Mouse (Mus musculus) liver, embryonic 14.5 days (tissue): ENCODE data around the gene Atp12a. TPM values are rescaled to one million over a fixed set of nuclear protein-coding genes. Genes with fewer than 3 reads are reported as not detected.
A peak's percentile ranks its signal among the peaks of the same experiment; 100 is the strongest.

Experiments
- ATAC-seq: fragments of 200-750 bp; cut with Nextera tagmentation; 2 replicates; pipeline ENCODE4 v1.8.0; 2017; ENCODE audit warnings: moderate number of reproducible peaks, mild to moderate bottlenecking, moderate library complexity; ENCODE audit not compliant: insufficient read depth
- DNase-seq, 3 experiments: peaks; one replicate each; pipeline ENCODE4 v3.0.0-alpha.2; 2012 to 2013; ENCODE audit warnings: low read depth in 3 of 3, low spot score in 3 of 3
- H3K27ac ChIP-seq: fragments of 300-500 bp; sonication (generic); 2 replicates; pipeline ENCODE4 v1.5.1; 2014; ENCODE audit warnings: moderate library complexity, mild to moderate bottlenecking, control low read depth, inconsistent platforms
- H3K27me3 ChIP-seq: fragments of 300-500 bp; sonication (generic); 2 replicates; pipeline ENCODE4 v1.6.1; 2014; ENCODE audit warnings: mild to moderate bottlenecking, low read length, moderate library complexity; ENCODE audit not compliant: control insufficient read depth, insufficient read depth
- H3K36me3 ChIP-seq: fragments of 300-500 bp; sonication (generic); replicated peaks from 2 replicates; pipeline ENCODE4 v1.6.1; 2014; ENCODE audit warnings: low read depth; ENCODE audit not compliant: control insufficient read depth, insufficient read depth
- H3K4me1 ChIP-seq, 2 experiments: fragments of 200-500 bp in 1 of 2; fragments of 300-500 bp in 1 of 2; sonication (generic) in 1 of 2; replicated peaks; 2 replicates each; pipeline ENCODE4 v1.6.1; 2012 to 2014; ENCODE audit warnings: antibody characterized with exemption in 1 of 2, inconsistent platforms in 1 of 2, low read length in 1 of 2; ENCODE audit not compliant: control insufficient read depth in 2 of 2, insufficient read depth in 2 of 2
- H3K4me2 ChIP-seq: fragments of 300-500 bp; sonication (generic); 2 replicates; pipeline ENCODE4 v1.6.1; 2014; ENCODE audit warnings: low read depth, mild to moderate bottlenecking, control low read depth, moderate library complexity
- H3K4me3 ChIP-seq, 2 experiments: fragments of 200-500 bp in 1 of 2; fragments of 300-500 bp in 1 of 2; sonication (generic) in 1 of 2; 2 replicates each; pipeline ENCODE4 v1.5.1; 2012 to 2014; ENCODE audit warnings: low read depth in 2 of 2, low read length in 2 of 2, mild to moderate bottlenecking in 2 of 2, control low read depth in 1 of 2, inconsistent platforms in 1 of 2, moderate library complexity in 1 of 2; ENCODE audit not compliant: insufficient read depth in 1 of 2
- H3K9ac ChIP-seq: fragments of 300-500 bp; sonication (generic); replicated peaks from 2 replicates; pipeline ENCODE4 v1.6.1; 2014; ENCODE audit warnings: mild to moderate bottlenecking, control low read depth, moderate library complexity
- H3K9me3 ChIP-seq: fragments of 300-500 bp; sonication (generic); 2 replicates; pipeline ENCODE4 v1.6.1; 2016; ENCODE audit warnings: low read length, mixed read lengths; ENCODE audit not compliant: control insufficient read depth
- CTCF ChIP-seq: IDR thresholded peaks from 2 replicates; pipeline ENCODE4 v1.5.1; 2016; ENCODE audit warnings: antibody characterized with exemption, low read depth, control low read depth
- EP300 ChIP-seq: IDR thresholded peaks from 2 replicates; pipeline ENCODE4 v1.6.1; 2016; ENCODE audit warnings: antibody characterized with exemption, low read depth
- WGBS: fragments of 180-500 bp; shearing (Covaris S2); extraction: QIAGEN DNeasy Blood & Tissue Kit; methylation state at CpG from one replicate; pipeline ENCODE4 v1.1.7; 2014; ENCODE audit not compliant: insufficient replicate concordance; 5-methylcytosine and 5-hydroxymethylcytosine counted together
- polyA plus RNA-seq, 2 experiments: library from polyadenylated mRNA; depleted of rRNA in 1 of 2; stranded (reverse) in 1 of 2; unstranded in 1 of 2; fragments of >200 nt; fragmentation: Nextera tagmentation in 1 of 2; extraction: Ambion mirVana in 1 of 2; gene quantifications; 2 replicates each; pipeline versions ENCODE4 v1.2.1 to v1.2.3; 2012 to 2014

Atp12a gene
- polyA plus RNA-seq, 2 experiments, result not detected

GRCm38 (mm10) chr14:56390247-56390646, 25.4 kb downstream of the Atp12a start:
- H3K9me3 ChIP-seq, result no peaks in the 10 kb centered on the region
- peaks cover 0 to 4% of the 10 kb centered on the region in 2 experiments; a peak in 2 of 4 replicates for H3K4me1 ChIP-seq
- H3K27me3 ChIP-seq, result no peaks in the 10 kb centered on the region
- H3K9ac ChIP-seq, result no peak overlapping the region
- 64% methylated on average over 3 of the region's 3 CpGs for WGBS
- no peaks in the 10 kb centered on the region for H3K36me3 ChIP-seq
- no peak overlapping the region for H3K27ac ChIP-seq
- DNase-seq (no peak), ATAC-seq (no peak)
- H3K4me3 ChIP-seq, result no peak overlapping the region
- no peak overlapping the region for H3K4me2 ChIP-seq
- TF ChIP-seq EP300 (no peak), CTCF (no peak)

GRCm38 (mm10) chr14:56393704-56394312, 28.9 kb downstream of the Atp12a start:
- peaks cover 0 to 4% of the 10 kb centered on the region in 2 experiments; a peak in 2 of 4 replicates for H3K4me1 ChIP-seq
- no peak overlapping the region for H3K27ac ChIP-seq
- no peaks in the 10 kb centered on the region for H3K27me3 ChIP-seq
- no peak for TF ChIP-seq CTCF
- TF ChIP-seq EP300, result no peak
- no peak overlapping the region for H3K4me2 ChIP-seq
- H3K36me3 ChIP-seq, result no peaks in the 10 kb centered on the region
- no peaks in the 10 kb centered on the region for H3K9me3 ChIP-seq
- H3K4me3 ChIP-seq, result no peak overlapping the region
- 8% methylated on average over 2 of the region's 2 CpGs for WGBS
- DNase-seq (no peak), ATAC-seq (peak; percentile 28; the same call in 1 of the 2 replicates)
- H3K9ac ChIP-seq, result no peak overlapping the region

- H3K9me3 ChIP-seq, result no peaks in the 10 kb centered on the region
- no peak for DNase-seq
- no peak overlapping the region for H3K4me3 ChIP-seq
- no peak overlapping the region for H3K9ac ChIP-seq
- no peak for ATAC-seq
- H3K36me3 ChIP-seq, result no peaks in the 10 kb centered on the region
- H3K27ac ChIP-seq, result no peak overlapping the region
- TF ChIP-seq EP300 (no peak), CTCF (peak; percentile 49)
- peaks cover 0 to 3% of the 10 kb centered on the region in 2 experiments; a peak in 2 of 4 replicates for H3K4me1 ChIP-seq
- H3K27me3 ChIP-seq, result no peaks in the 10 kb centered on the region
- H3K4me2 ChIP-seq, result no peak overlapping the region
Measured at GRCm38 (mm10) chr14:56398001-56398400, 33.1 kb downstream of the Atp12a start.

GRCm38 (mm10) chr14:56402311-56403071, 37.6 kb downstream of the Atp12a start, which contains the start of gene Rnf17:
Gene Rnf17 (plus strand): TSS chr14:56402581.
- Histone ChIP-seq H3K4me2 (peak within 1 kb of the TSS; percentile 48), H3K27ac (no peak within 1 kb of the TSS), H3K4me1 (no peaks in the 10 kb centered on the region), H3K9me3 (no peaks in the 10 kb centered on the region), H3K36me3 (no peaks in the 10 kb centered on the region), H3K4me3 (peak within 1 kb of the TSS; percentile 18 to 27; a peak in 3 of 4 replicates), H3K9ac (no peak within 1 kb of the TSS), H3K27me3 (no peaks in the 10 kb centered on the region)
- peak in 2 of 3 experiments; percentile 5 to 17 for DNase-seq
- peak; percentile 52; the same call in 1 of the 2 replicates for ATAC-seq
- TF ChIP-seq EP300 (no peak), CTCF (peak; percentile 14; the same call in 1 of the 2 replicates)
- 58% methylated on average over 33 of the region's 34 CpGs for WGBS

GRCm38 (mm10) chr14:56403072-56403375, 38.2 kb downstream of the Atp12a start:
- Histone ChIP-seq H3K27me3 (no peaks in the 10 kb centered on the region), H3K9ac (no peak overlapping the region), H3K9me3 (no peaks in the 10 kb centered on the region), H3K4me2 (peak overlapping the region; percentile 48; the same call in 1 of the 2 replicates), H3K4me3 (peak overlapping the region in 1 of 2 experiments; percentile 27; a peak in 2 of 4 replicates), H3K27ac (no peak overlapping the region), H3K36me3 (no peaks in the 10 kb centered on the region), H3K4me1 (no peaks in the 10 kb centered on the region)
- ATAC-seq (no peak), DNase-seq (no peak)
- WGBS, result 63% methylated on average over 2 of the region's 2 CpGs
- TF ChIP-seq EP300 (no peak), CTCF (no peak)

Other genes with a start within 250 kb of the Atp12a start
- gene Gzme, start 244.4 kb upstream of the Atp12a start, polyA plus RNA-seq (2012; rRNA removed), result 0.10 TPM in 1 of 2 replicates, not detected in the other
- not detected in 2 replicates for gene Gzme, start 244.4 kb upstream of the Atp12a start, polyA plus RNA-seq (2014; fragmentation: Nextera tagmentation; extraction: Ambion mirVana)
- gene Gzmd, start 232.5 kb upstream of the Atp12a start, polyA plus RNA-seq (2012; rRNA removed), result 0.04 TPM in 1 of 2 replicates, not detected in the other
- gene Gzmd, start 232.5 kb upstream of the Atp12a start, polyA plus RNA-seq (2014; fragmentation: Nextera tagmentation; extraction: Ambion mirVana), result not detected in 2 replicates
- not detected in 2 replicates for gene Gzmg, start 205.5 kb upstream of the Atp12a start, polyA plus RNA-seq (2012; rRNA removed)
- gene Gzmg, start 205.5 kb upstream of the Atp12a start, polyA plus RNA-seq (2014; fragmentation: Nextera tagmentation; extraction: Ambion mirVana), result not detected in 2 replicates
- gene Gzmn, start 190.5 kb upstream of the Atp12a start, polyA plus RNA-seq (2012; rRNA removed), result not detected in 2 replicates
- gene Gzmn, start 190.5 kb upstream of the Atp12a start, polyA plus RNA-seq (2014; fragmentation: Nextera tagmentation; extraction: Ambion mirVana), result not detected in 2 replicates
- 0.05 TPM in 1 of 2 replicates, not detected in the other for gene Gzmf, start 153.7 kb upstream of the Atp12a start, polyA plus RNA-seq (2012; rRNA removed)
- gene Gzmf, start 153.7 kb upstream of the Atp12a start, polyA plus RNA-seq (2014; fragmentation: Nextera tagmentation; extraction: Ambion mirVana), result not detected in 2 replicates
- not detected in 2 replicates for gene Gzmc, start 130.4 kb upstream of the Atp12a start, polyA plus RNA-seq (2012; rRNA removed)
- gene Gzmc, start 130.4 kb upstream of the Atp12a start, polyA plus RNA-seq (2014; fragmentation: Nextera tagmentation; extraction: Ambion mirVana), result not detected in 2 replicates
- 0.06 and 0.17 TPM in 2 replicates for gene Gzmb, start 102.8 kb upstream of the Atp12a start, polyA plus RNA-seq (2012; rRNA removed)
- gene Gzmb, start 102.8 kb upstream of the Atp12a start, polyA plus RNA-seq (2014; fragmentation: Nextera tagmentation; extraction: Ambion mirVana), result 0.18 TPM in 1 of 2 replicates, not detected in the other
- gene Rnf17, start 37.5 kb downstream of the Atp12a start, polyA plus RNA-seq (2012; rRNA removed), result 0.52 and 0.97 TPM in 2 replicates
- gene Rnf17, start 37.5 kb downstream of the Atp12a start, polyA plus RNA-seq (2014; fragmentation: Nextera tagmentation; extraction: Ambion mirVana), result 0.81 and 1.1 TPM in 2 replicates
- gene Cenpj, start 210.4 kb downstream of the Atp12a start, polyA plus RNA-seq (2012; rRNA removed), result 1.9 and 4.2 TPM in 2 replicates
- 3.9 and 4.0 TPM in 2 replicates for gene Cenpj, start 210.4 kb downstream of the Atp12a start, polyA plus RNA-seq (2014; fragmentation: Nextera tagmentation; extraction: Ambion mirVana)
- gene Parp4, start 210.6 kb downstream of the Atp12a start, polyA plus RNA-seq (2012; rRNA removed), result 1.3 and 1.7 TPM in 2 replicates
- gene Parp4, start 210.6 kb downstream of the Atp12a start, polyA plus RNA-seq (2014; fragmentation: Nextera tagmentation; extraction: Ambion mirVana), result 1.8 TPM in 2 replicates